Mouse (Mus musculus) 3T3-L1 (cell line): ENCODE data around the gene Alms1.
"Not testable (repeated sequence)": the region's sequence is repeated elsewhere in the genome, so short reads cannot be mapped to it uniquely, and the experiment has no call there.

Source experiments
- DNase-seq: peaks from one replicate; pipeline ENCODE4 v3.0.0-alpha.2; 2015; ENCODE audit warnings: low read depth, low spot score

Alms1 gene

GRCm38 (mm10) chr6:85713105-85713504, 125.8 kb downstream of the Alms1 start, which contains the start of gene Nat8f7:
Gene Nat8f7 (minus strand): TSS chr6:85713205.
- not testable (repeated sequence) for DNase-seq
